Mouse (Mus musculus): ENCODE data around the gene Acot6. TPM values are rescaled to one million over a fixed set of nuclear protein-coding genes. Genes with fewer than 3 reads are reported as not detected.

Acot6 gene
- polyA plus RNA-seq, 1 experiment from 2014 or later, result 1.2 TPM

- Histone ChIP-seq H3K4me1 (no peaks in the 10 kb centered on the region), H3K4me2 (replicated peaks) (no peak overlapping the region), H3K27ac (replicated peaks) (no peak overlapping the region), H3K36me3 (peaks cover 10% of the 10 kb centered on the region; the same call in 1 of the 2 replicates), H3K4me3 (no peak overlapping the region), H3K9ac (replicated peaks) (no peak overlapping the region), H3K27me3 (no peaks in the 10 kb centered on the region), H3K9me3 (no peaks in the 10 kb centered on the region)
- no peak for ATAC-seq (replicated peaks)
- WGBS, result 93% methylated on average over 4 of the region's 4 CpGs
These were observed 40.8 kb downstream of the Acot6 start for GRCm38 (mm10) chr12:84141271-84141670.

- no peak for ATAC-seq (replicated peaks)
These were observed 42.0 kb downstream of the Acot6 start for GRCm38 (mm10) chr12:84142281-84143050.

GRCm38 (mm10) chr12:84147954-84148621, 47.6 kb downstream of the Acot6 start, which contains the start of gene Pnma1:
Pnma1 (minus strand) TSS chr12:84148489.
- Histone ChIP-seq H3K4me2 (replicated peaks) (peak within 1 kb of the TSS; percentile 91), H3K36me3 (no peaks in the 10 kb centered on the region), H3K4me1 (peaks cover 22% of the 10 kb centered on the region), H3K27me3 (no peaks in the 10 kb centered on the region), H3K9ac (replicated peaks) (peak within 1 kb of the TSS; percentile 73), H3K9me3 (no peaks in the 10 kb centered on the region), H3K27ac (replicated peaks) (peak within 1 kb of the TSS; percentile 84), H3K4me3 (peak within 1 kb of the TSS; percentile 85)
- WGBS, result 1% methylated on average over 50 of the region's 50 CpGs
- ATAC-seq (replicated peaks), result peak; percentile 98

More at GRCm38 (mm10) chr12:84142281-84143050, 42.0 kb downstream of the Acot6 start:
- Histone ChIP-seq H3K36me3 (0 out of 2 replicates have a peak, but pooled peaks cover 5% of the 10 kb centered on the region), H3K4me1 (peaks cover 9% of the 10 kb centered on the region), H3K4me3 (no peak overlapping the region), H3K9ac (replicated peaks) (no peak overlapping the region), H3K4me2 (replicated peaks) (no peak overlapping the region), H3K27me3 (no peaks in the 10 kb centered on the region), H3K9me3 (no peaks in the 10 kb centered on the region), H3K27ac (replicated peaks) (no peak overlapping the region)
- WGBS, result 64% methylated on average over 14 of the region's 14 CpGs

GRCm38 (mm10) chr12:84148622-84149012, 48.2 kb downstream of the Acot6 start:
- peak; percentile 31 for ATAC-seq (replicated peaks)
- Histone ChIP-seq H3K4me1 (peaks cover 22% of the 10 kb centered on the region), H3K27me3 (no peaks in the 10 kb centered on the region), H3K9me3 (no peaks in the 10 kb centered on the region), H3K36me3 (no peaks in the 10 kb centered on the region; the same call in 1 of the 2 replicates), H3K9ac (replicated peaks) (peak overlapping the region; percentile 73), H3K4me2 (replicated peaks) (peak overlapping the region; percentile 91), H3K27ac (replicated peaks) (peak overlapping the region; percentile 84), H3K4me3 (peak overlapping the region; percentile 85)
- under 1% methylated on average over 10 of the region's 10 CpGs for WGBS

GRCm38 (mm10) chr12:84149971-84150370, 49.5 kb downstream of the Acot6 start:
- peaks cover 22% of the 10 kb centered on the region for H3K4me1 ChIP-seq
- H3K27me3 ChIP-seq, result no peaks in the 10 kb centered on the region
- H3K9me3 ChIP-seq, result no peaks in the 10 kb centered on the region
- no peak overlapping the region for H3K9ac ChIP-seq (replicated peaks)
- no peak overlapping the region for H3K4me3 ChIP-seq
- no peak overlapping the region for H3K27ac ChIP-seq (replicated peaks)
- no peaks in the 10 kb centered on the region; the same call in 1 of the 2 replicates for H3K36me3 ChIP-seq
- no peak overlapping the region for H3K4me2 ChIP-seq (replicated peaks)
- ATAC-seq (replicated peaks), result no peak
- 59% methylated on average over 15 of the region's 15 CpGs for WGBS

GRCm38 (mm10) chr12:84150976-84151375, 50.5 kb downstream of the Acot6 start:
- H3K4me1 ChIP-seq, result peaks cover 22% of the 10 kb centered on the region
- WGBS, result 75% methylated on average over 6 of the region's 6 CpGs
- H3K9ac ChIP-seq (replicated peaks), result no peak overlapping the region
- H3K27ac ChIP-seq (replicated peaks), result no peak overlapping the region
- no peaks in the 10 kb centered on the region for H3K9me3 ChIP-seq
- H3K27me3 ChIP-seq, result no peaks in the 10 kb centered on the region
- peaks cover 5% of the 10 kb centered on the region; the same call in 1 of the 2 replicates for H3K36me3 ChIP-seq
- ATAC-seq (replicated peaks), result no peak
- H3K4me2 ChIP-seq (replicated peaks), result no peak overlapping the region
- H3K4me3 ChIP-seq, result no peak overlapping the region

GRCm38 (mm10) chr12:84151911-84152310, 51.5 kb downstream of the Acot6 start:
- H3K4me1 ChIP-seq, result peaks cover 18% of the 10 kb centered on the region
- H3K27me3 ChIP-seq, result no peaks in the 10 kb centered on the region
- H3K9ac ChIP-seq (replicated peaks), result no peak overlapping the region
- no peak overlapping the region for H3K4me2 ChIP-seq (replicated peaks)
- no peak for ATAC-seq (replicated peaks)
- no peaks in the 10 kb centered on the region for H3K9me3 ChIP-seq
- WGBS, result 90% methylated on average over 10 of the region's 10 CpGs
- H3K4me3 ChIP-seq, result no peak overlapping the region
- no peak overlapping the region for H3K27ac ChIP-seq (replicated peaks)
- peaks cover 10% of the 10 kb centered on the region; the same call in 1 of the 2 replicates for H3K36me3 ChIP-seq

- 77% methylated on average over 32 of the region's 32 CpGs for WGBS
- no peak overlapping the region for H3K27ac ChIP-seq (replicated peaks)
- H3K9me3 ChIP-seq, result no peaks in the 10 kb centered on the region
- H3K9ac ChIP-seq (replicated peaks), result no peak overlapping the region
- ATAC-seq (replicated peaks), result no peak
- H3K4me3 ChIP-seq, result no peak overlapping the region
- H3K27me3 ChIP-seq, result no peaks in the 10 kb centered on the region
- H3K36me3 ChIP-seq, result peaks cover 13% of the 10 kb centered on the region; the same call in 1 of the 2 replicates
- H3K4me2 ChIP-seq (replicated peaks), result no peak overlapping the region
- peaks cover 12% of the 10 kb centered on the region for H3K4me1 ChIP-seq
These were observed 52.1 kb downstream of the Acot6 start for GRCm38 (mm10) chr12:84152352-84153190.

GRCm38 (mm10) chr12:84153414-84153813, 53.0 kb downstream of the Acot6 start:
- Histone ChIP-seq H3K4me2 (replicated peaks) (no peak overlapping the region), H3K4me3 (no peak overlapping the region), H3K9ac (replicated peaks) (no peak overlapping the region), H3K27ac (replicated peaks) (no peak overlapping the region), H3K9me3 (no peaks in the 10 kb centered on the region), H3K4me1 (peaks cover 5% of the 10 kb centered on the region; the same call in 1 of the 2 replicates), H3K36me3 (peaks cover 21% of the 10 kb centered on the region; the same call in 1 of the 2 replicates), H3K27me3 (no peaks in the 10 kb centered on the region)
- 76% methylated on average over 6 of the region's 6 CpGs for WGBS
- no peak for ATAC-seq (replicated peaks)

- H3K36me3 ChIP-seq, result peaks cover 28% of the 10 kb centered on the region; the same call in 1 of the 2 replicates
- ATAC-seq (replicated peaks), result no peak
- WGBS, result 73% methylated on average over 11 of the region's 11 CpGs
These were observed 54.5 kb downstream of the Acot6 start for GRCm38 (mm10) chr12:84154786-84155522.

GRCm38 (mm10) chr12:84155523-84155871, 55.0 kb downstream of the Acot6 start:
- no peak overlapping the region for H3K27ac ChIP-seq (replicated peaks)
- H3K36me3 ChIP-seq, result peaks cover 28% of the 10 kb centered on the region; the same call in 1 of the 2 replicates
- no peak overlapping the region for H3K4me3 ChIP-seq
- no peak for ATAC-seq (replicated peaks)
- no peaks in the 10 kb centered on the region for H3K27me3 ChIP-seq
- H3K9me3 ChIP-seq, result no peaks in the 10 kb centered on the region
- WGBS, result 81% methylated on average over 2 of the region's 2 CpGs
- no peaks in the 10 kb centered on the region for H3K4me1 ChIP-seq
- H3K9ac ChIP-seq (replicated peaks), result no peak overlapping the region
- no peak overlapping the region for H3K4me2 ChIP-seq (replicated peaks)

More at GRCm38 (mm10) chr12:84154786-84155522, 54.5 kb downstream of the Acot6 start:
- Histone ChIP-seq H3K9ac (replicated peaks) (no peak overlapping the region), H3K4me2 (replicated peaks) (no peak overlapping the region), H3K4me3 (no peak overlapping the region), H3K27me3 (no peaks in the 10 kb centered on the region), H3K9me3 (no peaks in the 10 kb centered on the region), H3K27ac (replicated peaks) (no peak overlapping the region), H3K4me1 (no peaks in the 10 kb centered on the region)
